Mouse (Mus musculus) 3134 (cell line): ENCODE measurements around the gene Copz1.
"Not testable (repeated sequence)": the region's sequence is repeated elsewhere in the genome, so short reads cannot be mapped to it uniquely, and the experiment has no call there.

Experiments
- DNase-seq: peaks from one replicate; pipeline ENCODE4 v3.0.0-alpha.2; 2011; ENCODE audit warnings: low spot score; ENCODE audit not compliant: insufficient read length; ENCODE audit errors: extremely low read depth

Gene Copz1

DNA sequence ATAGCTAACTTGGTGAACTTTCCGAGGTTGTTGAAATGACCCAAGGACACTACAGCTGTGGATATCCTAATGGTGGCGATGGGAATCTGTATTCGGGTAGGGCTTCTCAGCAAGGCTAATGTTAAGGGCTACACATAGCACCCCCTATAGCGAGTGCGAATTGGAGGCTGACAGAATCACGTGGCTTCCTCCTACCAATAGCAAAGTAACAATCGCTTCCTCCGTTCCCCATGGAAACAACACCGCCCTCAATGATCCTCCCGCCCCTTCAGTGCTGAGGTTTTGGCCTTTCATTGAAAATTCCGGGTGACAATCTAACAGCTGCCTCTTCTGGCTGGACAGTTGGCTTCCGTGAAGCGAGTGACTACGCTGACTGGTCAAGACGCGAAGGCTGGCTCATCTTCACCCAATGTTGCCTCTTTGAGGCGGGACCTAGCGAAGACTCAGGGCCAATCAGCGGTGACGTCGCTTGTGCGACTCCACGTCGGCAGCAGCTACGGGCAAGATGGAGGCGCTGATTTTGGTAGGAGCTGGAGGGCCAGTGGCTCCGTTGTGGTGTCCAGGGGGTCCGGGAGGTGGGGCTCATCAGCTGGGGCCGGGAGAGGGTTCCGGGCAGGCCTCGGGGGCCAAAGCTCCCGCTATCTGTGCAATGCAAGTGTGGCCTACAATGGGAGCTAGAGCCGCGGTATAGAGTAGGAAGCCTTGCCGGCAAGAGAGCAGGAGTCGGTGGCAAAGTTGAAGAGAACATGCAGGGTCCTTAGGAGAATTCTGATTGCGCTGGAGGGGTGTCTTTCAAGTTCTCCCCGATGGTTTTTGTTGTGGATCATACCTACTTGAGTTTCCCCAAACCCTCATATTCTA is at the start of gene Copz1:
Gene Copz1 (plus strand): TSS at position 296 of the 861 bp plus-strand sequence.
- peak; percentile 92 for DNase-seq

DNA sequence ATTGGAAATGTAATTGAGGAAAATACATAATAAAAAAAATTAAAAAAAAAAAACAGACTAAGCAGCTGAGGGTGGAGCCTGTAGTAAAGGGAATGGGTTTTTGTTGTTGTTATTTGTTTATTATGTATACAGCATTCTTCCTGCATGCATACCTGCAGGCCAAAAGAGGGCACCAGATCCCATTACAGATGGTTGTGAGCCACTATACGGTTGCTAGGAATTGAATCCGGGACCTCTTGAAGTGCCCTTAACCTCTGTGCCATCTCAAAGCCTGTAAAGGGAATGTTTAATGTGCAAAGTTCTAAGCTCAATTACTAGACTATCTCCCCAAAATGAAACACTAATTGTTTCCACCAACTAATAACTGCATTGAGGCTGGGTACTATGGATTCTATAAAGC is 48.4 kb upstream of the Copz1 start:
- DNase-seq, result no peak

DNA sequence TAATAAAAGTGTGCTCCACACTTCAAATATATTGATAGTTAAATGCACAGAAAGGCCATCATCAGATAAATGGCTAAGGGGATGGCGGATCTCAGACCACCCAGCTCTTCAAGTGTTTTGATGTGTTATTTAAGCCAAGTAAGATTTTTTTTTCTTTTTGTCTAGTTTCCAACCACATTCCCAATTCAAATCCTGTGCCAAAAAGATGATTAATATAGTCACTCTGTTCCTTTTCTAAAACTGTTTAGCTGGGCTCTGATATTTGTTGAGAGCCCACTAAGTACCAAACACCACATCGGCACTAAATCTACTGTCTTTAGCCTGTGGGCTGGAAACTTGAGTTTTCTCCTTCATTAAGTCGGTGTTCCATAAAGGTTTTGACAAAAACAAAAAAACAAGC is 45.5 kb upstream of the Copz1 start:
- no peak for DNase-seq

- DNase-seq, result no peak
Measured at GRCm38 (mm10) chr15:103227572-103227971, 44.9 kb upstream of the Copz1 start.

DNA sequence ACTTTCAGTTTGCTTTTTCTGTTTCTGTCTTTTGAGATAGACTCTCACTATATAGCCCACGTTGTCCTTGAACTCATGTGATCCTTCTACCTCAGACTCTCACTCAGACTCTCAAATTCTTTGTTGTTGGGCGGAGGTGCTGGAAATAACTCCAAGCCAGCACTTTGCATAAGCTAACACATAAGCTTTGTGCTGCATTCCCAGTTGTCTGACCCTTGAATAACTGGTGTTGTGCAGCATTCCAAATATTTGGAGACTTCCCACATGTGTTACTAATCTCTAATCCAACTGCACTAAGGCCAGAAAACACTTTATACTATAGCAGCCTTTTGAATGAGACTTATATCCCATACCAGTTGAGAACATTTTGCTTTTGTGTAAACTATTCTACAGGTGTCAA is 43.6 kb upstream of the Copz1 start:
- DNase-seq, result no peak

- no peak for DNase-seq
Measured at GRCm38 (mm10) chr15:103233119-103233518, 39.4 kb upstream of the Copz1 start.

GRCm38 (mm10) chr15:103237295-103237694 is 35.2 kb upstream of the Copz1 start:
- DNase-seq, result no peak

DNA sequence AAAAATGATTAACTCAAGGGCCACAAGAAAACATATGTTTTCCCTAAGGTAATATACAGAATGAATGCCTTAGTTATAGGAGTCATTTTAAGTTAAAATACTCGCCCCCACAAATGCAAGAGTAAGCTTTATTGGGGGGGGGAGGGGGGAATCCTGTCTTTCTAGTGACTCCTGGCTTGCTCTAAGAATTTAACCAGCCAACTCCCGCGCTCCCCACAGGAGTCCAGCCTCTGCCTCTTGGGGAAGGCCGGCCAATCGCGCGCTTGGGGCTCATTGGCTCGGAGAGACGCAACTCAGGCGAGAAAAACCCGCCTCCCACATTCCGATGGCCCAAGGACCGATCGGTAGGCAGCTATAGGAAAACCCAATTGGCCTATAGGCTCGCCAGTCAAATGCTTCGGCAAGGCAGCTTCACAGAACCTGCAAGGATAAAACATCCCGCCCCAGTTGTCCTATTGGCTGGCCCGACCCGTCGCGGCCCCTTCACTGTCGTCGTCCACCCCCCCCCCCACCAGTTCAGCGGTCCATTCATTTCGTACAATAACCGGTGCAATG is 33.3 kb upstream of the Copz1 start:
- peak; percentile 98 for DNase-seq

- peak; percentile 95 for DNase-seq
Measured at GRCm38 (mm10) chr15:103239685-103240159, 32.8 kb upstream of the Copz1 start, which contains the start of gene Cbx5. Cbx5 (minus strand) TSS chr15:103239816.

DNA sequence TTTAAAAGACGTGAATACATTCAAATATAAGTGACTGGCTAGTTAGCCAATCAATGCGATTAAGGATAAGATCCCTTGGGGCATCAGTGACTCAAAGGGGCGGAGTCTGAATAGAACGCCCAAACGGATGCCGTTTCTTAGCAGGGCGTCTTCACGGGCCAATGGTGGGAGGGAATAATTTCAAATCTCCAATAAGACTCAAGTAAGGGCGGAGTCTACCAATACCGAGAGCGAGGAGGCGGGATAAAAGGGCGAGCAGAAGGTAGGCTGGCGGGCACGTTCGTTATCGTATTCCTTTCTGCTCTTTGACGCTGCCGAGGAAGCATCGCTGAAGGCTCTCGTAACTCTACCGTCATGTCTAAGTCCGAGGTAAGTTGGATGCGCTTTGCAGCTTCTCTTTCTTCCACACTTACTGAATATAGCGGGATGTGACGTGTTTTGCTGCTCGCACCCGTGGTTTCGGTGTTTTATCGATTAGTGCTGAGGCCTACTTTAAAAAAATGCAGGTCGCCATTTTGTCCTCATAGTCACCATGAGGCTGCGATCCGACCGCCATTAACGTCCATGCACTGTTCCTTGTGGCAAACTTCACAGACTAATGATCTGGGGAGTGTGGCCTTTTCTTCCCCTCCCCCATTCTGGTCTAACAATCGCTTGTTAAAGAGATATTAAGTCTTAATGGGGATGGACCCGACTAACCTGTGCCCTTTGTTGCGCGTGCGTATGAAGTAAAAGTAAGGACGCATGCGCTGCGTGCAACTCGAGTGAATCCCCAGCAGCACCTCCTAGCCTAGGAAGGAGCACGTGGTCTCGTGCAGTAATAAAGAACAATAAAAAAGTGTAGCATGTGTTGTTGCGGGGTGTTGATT is 32.1 kb upstream of the Copz1 start, which contains the start of gene Hnrnpa1:
Gene Hnrnpa1 (plus strand): TSS at position 273 of the 869 bp plus-strand sequence.
- peak; percentile 86 for DNase-seq

GRCm38 (mm10) chr15:103241071-103242018 is 31.2 kb upstream of the Copz1 start:
- not testable (repeated sequence) for DNase-seq

- DNase-seq, result no peak
Measured at GRCm38 (mm10) chr15:103242885-103243284, 29.6 kb upstream of the Copz1 start.

DNA sequence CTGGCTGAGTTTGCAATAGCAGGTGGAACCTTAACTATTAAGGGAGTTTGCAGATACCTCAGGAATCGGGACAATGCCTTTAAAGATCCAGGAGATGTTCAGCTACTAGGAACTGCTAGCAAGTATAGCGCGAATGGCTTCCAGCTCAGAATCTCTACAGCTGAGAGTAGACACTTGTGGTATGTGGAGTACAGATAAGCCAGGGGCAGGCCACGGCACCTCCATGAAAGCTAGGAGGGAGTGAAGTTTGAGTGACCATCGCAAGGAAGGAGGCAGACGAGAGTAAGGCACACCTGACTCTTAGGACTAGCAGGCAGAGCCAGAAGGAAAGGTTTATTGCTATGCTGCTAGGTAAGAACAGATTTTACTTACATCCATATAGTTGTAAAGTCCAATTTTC is 26.9 kb upstream of the Copz1 start:
- no peak for DNase-seq

DNA sequence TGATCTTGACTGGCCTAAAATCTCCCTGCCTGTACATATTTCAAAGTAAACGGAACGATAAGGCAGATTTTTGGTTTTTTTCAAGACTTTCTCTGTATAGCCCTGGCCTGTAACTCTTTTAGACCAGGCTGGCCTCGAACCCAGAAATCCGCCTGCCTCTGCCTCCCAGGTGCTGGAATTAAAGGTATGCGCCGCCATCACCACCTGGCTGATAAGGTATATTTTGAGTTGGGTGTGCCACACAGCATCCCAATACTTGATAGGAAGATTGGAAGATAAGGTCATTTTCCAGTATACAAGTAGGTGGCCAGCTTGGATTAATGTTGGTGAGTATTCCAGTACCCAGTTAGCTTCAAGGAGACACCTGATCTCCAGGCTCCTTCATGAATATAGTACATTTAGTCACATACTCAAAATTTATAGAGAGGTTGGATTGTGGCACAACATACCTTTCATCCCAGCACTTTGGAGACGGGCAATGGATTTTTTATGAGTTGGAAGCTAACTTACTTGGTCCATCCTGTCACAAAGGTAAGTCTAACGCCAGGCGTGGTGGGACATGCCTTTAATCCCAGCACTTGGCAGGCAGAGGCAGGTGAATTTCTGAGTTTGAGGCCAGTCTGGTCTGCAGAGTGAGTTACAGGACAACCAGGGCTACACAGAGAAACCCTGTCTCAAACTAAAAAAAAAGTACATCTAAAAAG is 25.3 kb upstream of the Copz1 start:
- DNase-seq, result no peak

GRCm38 (mm10) chr15:103247782-103248400 is 24.6 kb upstream of the Copz1 start:
- no peak for DNase-seq

DNA sequence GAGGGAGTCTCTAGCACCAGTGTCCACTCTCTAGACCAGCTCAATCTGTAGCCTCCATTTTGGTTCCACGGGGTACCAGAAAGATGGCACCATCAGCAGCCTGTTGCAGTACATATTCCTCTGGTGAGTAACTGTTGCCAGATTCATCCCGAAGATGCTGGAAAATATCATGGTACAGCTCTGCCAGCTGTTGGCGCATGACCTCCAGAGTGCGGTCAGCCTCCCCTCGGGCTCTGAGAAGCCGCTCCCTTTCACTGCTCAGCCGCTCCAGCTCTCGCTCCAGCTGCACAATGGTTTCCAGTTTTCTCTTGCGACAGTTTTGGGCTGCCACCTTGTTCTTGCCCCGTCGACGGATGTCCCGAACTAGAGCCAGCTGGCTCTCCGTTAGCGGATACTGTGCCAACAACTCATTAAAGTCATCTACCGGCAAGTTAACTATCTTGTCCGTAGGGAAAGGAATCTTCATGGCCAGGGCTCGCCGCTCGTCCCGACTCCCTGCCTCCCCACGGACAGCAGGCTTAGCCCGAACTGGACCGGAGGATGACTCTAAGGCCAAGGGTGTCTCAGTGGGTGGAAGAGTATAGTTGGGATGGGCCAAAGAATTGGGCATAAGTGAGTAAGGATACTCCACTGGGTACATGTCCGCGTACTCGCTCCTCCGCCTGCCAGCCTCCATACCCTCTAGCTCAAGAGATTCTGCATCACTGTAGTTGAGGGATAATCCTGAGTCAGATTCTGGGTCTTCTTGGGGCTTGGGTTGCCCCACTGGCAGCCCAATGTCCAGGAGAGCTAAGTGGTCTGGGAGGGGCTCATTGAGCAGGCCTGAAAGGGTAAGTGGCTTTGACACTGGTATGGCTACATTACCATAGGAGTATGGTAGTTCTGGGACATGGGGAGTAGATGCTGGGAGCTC is 23.9 kb upstream of the Copz1 start:
- DNase-seq, result peak; percentile 52

- DNase-seq, result not testable (repeated sequence)
Measured at GRCm38 (mm10) chr15:103249511-103249910, 23.0 kb upstream of the Copz1 start.
